In genomic region chrX:48129167-48129566, GRCm38 (mm10) we compare ENCODE assay signal across 10 mouse cellular contexts. TPM values are rescaled to one million over a fixed set of nuclear protein-coding genes. Genes with fewer than 3 reads are reported as not detected.
"Had no signal": no experiment of that assay in that cellular context is flagged by ENCODE, and none has a peak within 500 bp of the region (broad histone marks: within the 10 kb centered on the region; RNA-seq: fewer than 3 reads in every experiment).

No protein-coding gene starts in this region.

- DNase-seq: lung, adult 18-20 months; lung, embryonic 14.5 days; lung, postnatal 10 days; lung, postnatal 36 days; midbrain, embryonic 14.5 days; right cerebral cortex, postnatal 14 days; thymus, postnatal 14 days; thymus, postnatal 36 days had no signal

- ATAC-seq: midbrain, embryonic 16.5 days had no signal

RNA-seq across cellular contexts. Expression of gene Xpnpep2, which starts 20.6 kb away (rescaled TPM):
- total RNA-seq: megakaryocyte progenitor cell, adult 5-6 weeks had no signal
